Mouse (Mus musculus): ENCODE measurements around the gene Abcb11. TPM values are rescaled to one million over a fixed set of nuclear protein-coding genes. Genes with fewer than 3 reads are reported as not detected.

Abcb11 gene
- polyA plus RNA-seq, 1 experiment, result not detected

- Histone ChIP-seq H3K36me3 (ENCODE audit: control insufficient read depth, insufficient read depth) (peaks cover 11% of the 10 kb centered on the region), H3K79me2 (ENCODE audit: control insufficient read depth, insufficient read depth) (no peaks in the 10 kb centered on the region), H3K27me3 (ENCODE audit: control insufficient read depth, insufficient read depth, insufficient read length) (no peaks in the 10 kb centered on the region), H3K4me2 (ENCODE audit: low read depth) (no peak overlapping the region), H3ac (ENCODE audit: control insufficient read depth, insufficient read length) (no peak overlapping the region), H3K4me3 (no peak overlapping the region)
- no peak for TF ChIP-seq MYOD1 (IDR thresholded peaks at IDR 0.05; ENCODE audit: control insufficient read depth in 1 of 3, insufficient read length in 2 of 3, low read depth in 2 of 3)
- no peak for TF ChIP-seq SRF (IDR thresholded peaks at IDR 0.05; ENCODE audit: control insufficient read depth, insufficient read length, low read depth)
- no peak for TF ChIP-seq REST (IDR thresholded peaks at IDR 0.05; ENCODE audit: insufficient read depth, insufficient read length)
- TF ChIP-seq TCF3 (IDR thresholded peaks at IDR 0.05; ENCODE audit: insufficient read length, low read depth), result no peak
- no peak for TF ChIP-seq USF1 (IDR thresholded peaks at IDR 0.05; ENCODE audit: low read depth)
- TF ChIP-seq E2F4 (IDR thresholded peaks at IDR 0.05; ENCODE audit: insufficient read depth), result no peak
- TF ChIP-seq POLR2AphosphoS2 (IDR thresholded peaks at IDR 0.05; ENCODE audit: insufficient read length, low read depth), result no peak
- TF ChIP-seq POLR2A (IDR thresholded peaks at IDR 0.05; ENCODE audit: insufficient read length, low read depth), result no peak
- TF ChIP-seq TCF12 (IDR thresholded peaks at IDR 0.05; ENCODE audit: insufficient read depth, poor library complexity, severe bottlenecking), result no peak
- no peak for TF ChIP-seq MYOG (IDR thresholded peaks at IDR 0.05; ENCODE audit: control insufficient read depth in 1 of 3, insufficient read depth in 1 of 3, insufficient read length in 2 of 3, low read depth in 2 of 3)
- TF ChIP-seq MAX (IDR thresholded peaks at IDR 0.05; ENCODE audit: low read depth), result no peak
- TF ChIP-seq CEBPB (IDR thresholded peaks at IDR 0.05; ENCODE audit: insufficient read depth, poor library complexity, severe bottlenecking), result no peak
Observed at GRCm38 (mm10) chr2:69189222-69189621, 153.2 kb downstream of the Abcb11 start.

GRCm38 (mm10) chr2:69188732-69189131 lies 153.7 kb downstream of the Abcb11 start:
- Histone ChIP-seq H3K79me2 (ENCODE audit: control insufficient read depth, insufficient read depth) (no peaks in the 10 kb centered on the region), H3K4me3 (no peak overlapping the region), H3K36me3 (ENCODE audit: control insufficient read depth, insufficient read depth) (peaks cover 7% of the 10 kb centered on the region), H3K27me3 (ENCODE audit: control insufficient read depth, insufficient read depth, insufficient read length) (no peaks in the 10 kb centered on the region), H3ac (ENCODE audit: control insufficient read depth, insufficient read length) (no peak overlapping the region), H3K4me2 (ENCODE audit: low read depth) (no peak overlapping the region)
- TF ChIP-seq TCF12 (IDR thresholded peaks at IDR 0.05; ENCODE audit: insufficient read depth, poor library complexity, severe bottlenecking) (no peak), TCF3 (IDR thresholded peaks at IDR 0.05; ENCODE audit: insufficient read length, low read depth) (no peak), CEBPB (IDR thresholded peaks at IDR 0.05; ENCODE audit: insufficient read depth, poor library complexity, severe bottlenecking) (no peak), USF1 (IDR thresholded peaks at IDR 0.05; ENCODE audit: low read depth) (no peak), MAX (IDR thresholded peaks at IDR 0.05; ENCODE audit: low read depth) (no peak), E2F4 (IDR thresholded peaks at IDR 0.05; ENCODE audit: insufficient read depth) (no peak), POLR2AphosphoS2 (IDR thresholded peaks at IDR 0.05; ENCODE audit: insufficient read length, low read depth) (no peak), MYOD1 (IDR thresholded peaks at IDR 0.05; ENCODE audit: control insufficient read depth in 1 of 3, insufficient read length in 2 of 3, low read depth in 2 of 3) (no peak), POLR2A (IDR thresholded peaks at IDR 0.05; ENCODE audit: insufficient read length, low read depth) (no peak)

Other genes starting within 250 kb of the Abcb11 start
- gene Nostrin, start 206.8 kb downstream of the Abcb11 start, polyA plus RNA-seq (2012; fragmentation: generic; extraction: Trizol), result 0.13 TPM
- 16.3 TPM for gene Spc25, start 136.4 kb downstream of the Abcb11 start, polyA plus RNA-seq (2012; fragmentation: generic; extraction: Trizol)
- not detected for gene G6pc2, start 131.5 kb downstream of the Abcb11 start, polyA plus RNA-seq (2012; fragmentation: generic; extraction: Trizol)
- 3.3 TPM for gene Dhrs9, start 37.8 kb upstream of the Abcb11 start, polyA plus RNA-seq (2012; fragmentation: generic; extraction: Trizol)
- 0.07 TPM for gene Lrp2, start 243.4 kb upstream of the Abcb11 start, polyA plus RNA-seq (2012; fragmentation: generic; extraction: Trizol)